Mouse (Mus musculus): ENCODE data around the gene Nmu. TPM values are rescaled to one million over a fixed set of nuclear protein-coding genes. Genes with fewer than 3 reads are reported as not detected.

Gene Nmu
- polyA plus RNA-seq (2014; fragmentation: Illumina TruSeq; extraction: RNeasy Lipid Tissue Mini Kit (QIAGEN cat#74804); ENCODE audit: low read depth, low replicate concordance): not detected

GRCm38 (mm10) chr5:76363453-76364104 is at the start of gene Nmu:
TSS of gene Nmu (minus strand) at chr5:76363788.

GRCm38 (mm10) chr5:76330953-76331352 is 32.6 kb downstream of the Nmu start, which contains the start of gene Pdcl2:
TSS of gene Pdcl2 (minus strand) at chr5:76331156.

GRCm38 (mm10) chr5:76304452-76305341 is 58.9 kb downstream of the Nmu start, which contains the start of gene Clock:
TSS of gene Clock (minus strand) at chr5:76304792.

Other genes starting within 250 kb of the Nmu start
- gene Srd5a3, start 223.5 kb downstream of the Nmu start, polyA plus RNA-seq (2014; fragmentation: Illumina TruSeq; extraction: RNeasy Lipid Tissue Mini Kit (QIAGEN cat#74804); ENCODE audit: low read depth, low replicate concordance): 5.3 TPM
- gene Tmem165, start 179.9 kb downstream of the Nmu start, polyA plus RNA-seq (2014; fragmentation: Illumina TruSeq; extraction: RNeasy Lipid Tissue Mini Kit (QIAGEN cat#74804); ENCODE audit: low read depth, low replicate concordance): 65.6 TPM
- 36.7 TPM for gene Clock, start 59.0 kb downstream of the Nmu start, polyA plus RNA-seq (2014; fragmentation: Illumina TruSeq; extraction: RNeasy Lipid Tissue Mini Kit (QIAGEN cat#74804); ENCODE audit: low read depth, low replicate concordance)
- gene Pdcl2, start 32.6 kb downstream of the Nmu start, polyA plus RNA-seq (2014; fragmentation: Illumina TruSeq; extraction: RNeasy Lipid Tissue Mini Kit (QIAGEN cat#74804); ENCODE audit: low read depth, low replicate concordance): 2,703 TPM
- not detected for gene Gm7271, start 120.3 kb upstream of the Nmu start, polyA plus RNA-seq (2014; fragmentation: Illumina TruSeq; extraction: RNeasy Lipid Tissue Mini Kit (QIAGEN cat#74804); ENCODE audit: low read depth, low replicate concordance)
- 54.5 TPM for gene Exoc1, start 165.5 kb upstream of the Nmu start, polyA plus RNA-seq (2014; fragmentation: Illumina TruSeq; extraction: RNeasy Lipid Tissue Mini Kit (QIAGEN cat#74804); ENCODE audit: low read depth, low replicate concordance)
- gene Cep135, start 224.9 kb upstream of the Nmu start, polyA plus RNA-seq (2014; fragmentation: Illumina TruSeq; extraction: RNeasy Lipid Tissue Mini Kit (QIAGEN cat#74804); ENCODE audit: low read depth, low replicate concordance): 20.2 TPM

All from testis, adult 10 weeks (tissue).